Mouse (Mus musculus): ENCODE results near the gene Ptprb. TPM values are rescaled to one million over a fixed set of nuclear protein-coding genes. Genes with fewer than 3 reads are reported as not detected.

The Ptprb gene
- polyA plus RNA-seq (2017; shearing (Covaris generic)), result not detected

GRCm38 (mm10) chr10:116275280-116275679 lies at the start of gene Ptprb:
Gene Ptprb, plus strand, starts transcription at chr10:116275523.

Other genes starting within 250 kb of the Ptprb start
- not detected for gene 4933416C03Rik, start 161.6 kb upstream of the Ptprb start, polyA plus RNA-seq (2017; shearing (Covaris generic))
- 4.6 TPM for gene Kcnmb4, start 198.4 kb downstream of the Ptprb start, polyA plus RNA-seq (2017; shearing (Covaris generic))